Mouse (Mus musculus): ENCODE results near the gene Shank2.

GRCm38 (mm10) chr7:144143941-144144340 lies 142.2 kb downstream of the Shank2 start:
- TF ChIP-seq EP300 (IDR thresholded peaks at IDR 0.05; ENCODE audit: low read depth) (no peak), CTCF (IDR thresholded peaks at IDR 0.05; ENCODE audit: low read depth) (no peak)
